In the genomic region with DNA sequence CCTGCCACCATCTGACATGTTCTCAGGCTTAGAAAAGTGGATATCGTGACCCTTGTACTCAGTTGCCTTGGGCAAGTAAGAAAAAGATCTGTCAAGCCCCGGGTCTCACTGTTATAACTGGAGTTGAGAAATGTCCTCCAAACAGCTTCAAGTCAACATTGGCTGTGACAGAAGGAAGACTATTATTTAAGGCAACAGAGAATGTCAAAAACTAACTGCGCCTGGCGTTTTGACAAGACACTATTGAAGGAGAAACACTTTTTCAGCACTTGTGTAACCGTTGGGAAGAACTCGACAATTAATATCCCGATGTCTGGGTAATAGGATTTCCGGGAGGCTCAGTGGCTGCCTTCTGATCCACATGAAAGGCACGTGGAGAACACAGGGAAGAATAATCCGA, we compare ENCODE assay signal across 14 mouse cellular contexts.
"Had no signal": no experiment of that assay in that cellular context is flagged by ENCODE, and none has a peak within 500 bp of the region (broad histone marks: within the 10 kb centered on the region; RNA-seq: fewer than 3 reads in every experiment).

No protein-coding gene starts in this region.

- H3K27ac ChIP-seq: kidney, embryonic 15.5 days; liver, embryonic 13.5 days; macrophage; midbrain, embryonic 12.5 days; midbrain, embryonic 15.5 days; neural tube, embryonic 12.5 days; neural tube, embryonic 15.5 days had no signal

- ATAC-seq: intestine, postnatal 0 days; midbrain, embryonic 15.5 days had no signal

- DNase-seq: kidney, adult 2 months; kidney, postnatal 10 days; kidney, postnatal 36 days; liver, embryonic 13.5 days; lung, adult 2 months; thymus, adult 18-20 months; thymus, postnatal 36 days had no signal

- H3K4me3 ChIP-seq: kidney, embryonic 15.5 days; liver, embryonic 13.5 days; midbrain, embryonic 12.5 days; midbrain, embryonic 15.5 days; neural tube, embryonic 12.5 days; neural tube, embryonic 15.5 days had no signal
